Mouse (Mus musculus) hindbrain, embryonic 13.5 days (tissue): ENCODE data around the gene Lsm3. TPM values are rescaled to one million over a fixed set of nuclear protein-coding genes. Genes with fewer than 3 reads are reported as not detected.
"Not testable (repeated sequence)": the region's sequence is repeated elsewhere in the genome, so short reads cannot be mapped to it uniquely, and the experiment has no call there.

Experiments
- ATAC-seq: fragments of 200-750 bp; cut with Nextera tagmentation; 2 replicates; pipeline ENCODE4 v1.8.0; 2017; ENCODE audit warnings: moderate TSS enrichment; ENCODE audit not compliant: low FRiP score
- H3K27ac ChIP-seq: fragments of 300-500 bp; sonication (generic); 2 replicates; pipeline ENCODE4 v1.5.1; 2015; ENCODE audit warnings: inconsistent platforms, mild to moderate bottlenecking, moderate library complexity
- H3K27me3 ChIP-seq: fragments of 300-500 bp; sonication (generic); 2 replicates; pipeline ENCODE4 v1.6.1; 2015; ENCODE audit warnings: mild to moderate bottlenecking, inconsistent platforms
- H3K36me3 ChIP-seq: fragments of 300-500 bp; sonication (generic); 2 replicates; pipeline ENCODE4 v1.6.1; 2015; ENCODE audit warnings: mild to moderate bottlenecking, inconsistent platforms
- H3K4me1 ChIP-seq: fragments of 300-500 bp; sonication (generic); replicated peaks from 2 replicates; pipeline ENCODE4 v1.6.1; 2015; ENCODE audit warnings: inconsistent platforms
- H3K4me2 ChIP-seq: fragments of 300-500 bp; sonication (generic); 2 replicates; pipeline ENCODE4 v1.6.1; 2015; ENCODE audit warnings: inconsistent platforms, mild to moderate bottlenecking, moderate library complexity
- H3K4me3 ChIP-seq: fragments of 300-500 bp; sonication (generic); 2 replicates; pipeline ENCODE4 v1.5.1; 2015; ENCODE audit warnings: mild to moderate bottlenecking, inconsistent platforms
- H3K9ac ChIP-seq: fragments of 300-500 bp; sonication (generic); 2 replicates; pipeline ENCODE4 v1.6.1; 2015; ENCODE audit warnings: mild to moderate bottlenecking, inconsistent platforms
- H3K9me3 ChIP-seq: fragments of 300-500 bp; sonication (generic); 2 replicates; pipeline ENCODE4 v1.6.1; 2016; ENCODE audit warnings: inconsistent platforms
- WGBS: fragments of 180-500 bp; shearing (Covaris S2); methylation state at CpG from one replicate; pipeline ENCODE4 v1.1.7; 2015; 5-methylcytosine and 5-hydroxymethylcytosine counted together
- polyA plus RNA-seq: library from polyadenylated mRNA; unstranded; fragments of >200 nt; fragmentation: Nextera tagmentation; extraction: Ambion mirVana; gene quantifications from 2 replicates; pipeline ENCODE4 v1.2.1, GENCODE M21; 2015

Lsm3 gene
- 162 and 169 TPM in 2 replicates for polyA plus RNA-seq

DNA sequence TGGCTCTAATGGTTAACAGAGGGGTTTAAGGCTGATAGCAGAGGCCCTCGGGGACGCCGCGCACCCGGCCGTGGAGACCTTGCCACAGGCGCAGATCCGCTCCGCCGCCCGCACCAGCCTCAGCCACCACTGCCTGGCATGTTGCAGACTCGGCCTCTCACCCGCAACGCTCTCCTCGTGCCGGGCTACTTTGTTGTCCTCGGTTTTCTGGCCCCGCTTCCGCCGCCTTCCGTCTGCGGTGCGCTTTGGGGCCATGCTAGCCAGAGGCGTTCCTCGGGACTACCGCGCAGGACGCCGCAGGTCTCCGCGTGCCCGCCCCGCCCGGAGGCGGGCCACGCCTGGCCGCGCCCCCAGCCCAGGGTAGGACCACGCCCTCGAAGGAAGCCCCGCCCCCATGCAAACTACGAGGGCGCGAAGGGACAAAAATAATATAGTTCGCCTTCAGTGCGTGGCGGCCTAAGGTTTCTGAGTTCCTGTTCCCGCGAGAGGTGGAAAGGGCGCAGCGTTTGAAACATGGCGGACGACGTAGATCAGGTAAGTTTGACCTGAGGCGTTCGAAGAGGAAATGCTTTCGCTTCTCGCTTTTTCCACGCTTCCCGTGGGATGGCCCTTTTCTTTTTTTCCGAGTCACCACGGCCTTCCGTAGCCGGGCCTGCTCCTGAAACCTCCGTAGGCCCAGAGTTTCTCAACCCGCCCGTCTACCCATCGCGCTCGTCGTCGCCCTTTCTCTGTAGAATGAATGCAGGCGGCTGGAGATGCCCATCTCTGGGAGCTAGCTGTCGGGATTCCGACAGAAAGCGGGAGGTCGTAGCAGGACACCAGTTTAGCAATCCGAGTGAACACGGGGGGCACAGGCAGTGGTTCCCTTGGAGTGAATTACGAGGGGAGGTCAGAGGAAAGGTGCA is at the start of gene Lsm3, which contains the start of gene Xpc:
Gene Lsm3 (plus strand): TSS at position 384 of the 905 bp plus-strand sequence.
Gene Xpc (minus strand): TSS at position 344 of the 905 bp plus-strand sequence.
- peak; percentile 97 for ATAC-seq
- peak within 1 kb of the TSS; percentile 82 for H3K27ac ChIP-seq
- WGBS: under 1% methylated on average over 80 of the region's 80 CpGs

DNA sequence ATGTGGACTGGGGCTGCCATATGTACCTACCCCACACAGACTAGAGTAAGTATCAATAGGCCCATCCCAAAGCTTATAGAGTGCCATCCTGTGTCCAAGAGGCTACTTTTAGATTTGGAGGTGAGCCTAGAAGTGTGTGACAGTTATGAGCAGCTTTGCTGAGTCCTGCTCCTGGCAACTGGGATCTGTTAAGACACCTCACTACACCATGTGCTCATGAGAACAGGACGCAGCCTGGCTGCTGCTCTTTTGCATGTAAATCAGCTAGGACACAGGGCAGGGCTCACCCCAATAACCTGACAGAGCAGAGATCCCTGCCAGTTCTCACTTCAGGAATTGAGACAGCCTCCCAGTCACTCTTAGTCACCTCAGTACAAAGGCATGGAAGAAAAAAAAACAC is 48.6 kb upstream of the Lsm3 start:
- Histone ChIP-seq H3K4me3 (no peak overlapping the region), H3K36me3 (peaks cover 53% of the 10 kb centered on the region), H3K4me2 (no peak overlapping the region), H3K9me3 (no peaks in the 10 kb centered on the region), H3K9ac (no peak overlapping the region), H3K27ac (no peak overlapping the region), H3K4me1 (peaks cover 6% of the 10 kb centered on the region), H3K27me3 (no peaks in the 10 kb centered on the region)
- ATAC-seq: no peak
- 78% methylated on average over 1 of the region's 1 CpGs for WGBS

More for the DNA sequence above, at the start of gene Lsm3, which contains the start of gene Xpc:
- peak within 1 kb of the TSS; percentile 89 for H3K9ac ChIP-seq
- H3K9me3 ChIP-seq: no peaks in the 10 kb centered on the region
- H3K4me2 ChIP-seq: peak within 1 kb of the TSS; percentile 74
- peak within 1 kb of the TSS; percentile 80 for H3K4me3 ChIP-seq
- peaks cover 30% of the 10 kb centered on the region for H3K4me1 ChIP-seq
- H3K27me3 ChIP-seq: no peaks in the 10 kb centered on the region
- H3K36me3 ChIP-seq: peaks cover 30% of the 10 kb centered on the region

DNA sequence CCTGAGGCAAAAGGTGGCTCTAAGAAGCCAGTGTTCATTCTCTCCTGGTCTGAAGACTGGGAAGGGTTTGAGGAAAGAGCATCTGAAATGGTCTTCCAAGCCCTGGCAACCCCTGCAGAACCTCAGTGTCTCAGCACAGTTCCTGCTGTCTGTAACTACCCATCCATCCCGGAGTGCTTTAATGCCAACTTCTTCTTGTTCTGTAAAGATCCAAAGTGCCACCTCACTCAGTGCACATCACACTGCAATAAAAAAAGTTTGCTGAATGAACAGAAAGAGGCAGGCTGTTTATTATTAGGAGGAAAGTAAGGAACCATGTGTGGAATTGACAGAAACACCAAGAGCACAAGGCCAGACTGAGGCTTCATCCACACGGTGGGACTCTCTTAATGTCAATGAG is 45.0 kb upstream of the Lsm3 start:
- WGBS: 86% methylated on average over 2 of the region's 2 CpGs
- Histone ChIP-seq H3K4me1 (peaks cover 30% of the 10 kb centered on the region), H3K9ac (no peak overlapping the region), H3K9me3 (no peaks in the 10 kb centered on the region), H3K36me3 (peaks cover 25% of the 10 kb centered on the region), H3K4me3 (no peak overlapping the region), H3K27me3 (no peaks in the 10 kb centered on the region), H3K4me2 (no peak overlapping the region), H3K27ac (no peak overlapping the region)
- ATAC-seq: no peak

DNA sequence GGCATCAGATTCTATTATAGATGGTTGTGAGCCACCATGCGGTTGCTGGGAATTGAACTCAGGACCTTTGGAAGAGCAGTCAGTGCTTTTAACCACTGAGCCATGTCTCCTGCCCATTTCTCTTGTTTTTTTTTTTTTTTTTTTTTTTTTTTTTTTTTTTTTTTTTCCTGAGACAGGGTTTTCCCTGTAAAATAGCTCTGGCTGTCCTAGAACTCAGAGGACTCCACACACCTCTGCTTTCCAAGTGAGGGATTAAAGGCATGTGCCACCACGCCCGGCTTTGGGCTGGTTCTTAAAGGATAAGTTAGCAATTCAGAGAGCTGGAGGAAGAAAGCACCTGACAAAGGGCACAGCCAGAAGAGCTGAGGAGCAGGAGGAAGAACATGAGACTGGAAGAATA is 44.3 kb upstream of the Lsm3 start:
- H3K9ac ChIP-seq, H3K27ac ChIP-seq, H3K9me3 ChIP-seq, H3K4me3 ChIP-seq, H3K27me3 ChIP-seq, ATAC-seq, H3K4me2 ChIP-seq: not testable (repeated sequence)
- H3K36me3 ChIP-seq: peaks cover 19% of the 10 kb centered on the region
- H3K4me1 ChIP-seq: peaks cover 35% of the 10 kb centered on the region
- WGBS: 94% methylated on average over 3 of the region's 3 CpGs

DNA sequence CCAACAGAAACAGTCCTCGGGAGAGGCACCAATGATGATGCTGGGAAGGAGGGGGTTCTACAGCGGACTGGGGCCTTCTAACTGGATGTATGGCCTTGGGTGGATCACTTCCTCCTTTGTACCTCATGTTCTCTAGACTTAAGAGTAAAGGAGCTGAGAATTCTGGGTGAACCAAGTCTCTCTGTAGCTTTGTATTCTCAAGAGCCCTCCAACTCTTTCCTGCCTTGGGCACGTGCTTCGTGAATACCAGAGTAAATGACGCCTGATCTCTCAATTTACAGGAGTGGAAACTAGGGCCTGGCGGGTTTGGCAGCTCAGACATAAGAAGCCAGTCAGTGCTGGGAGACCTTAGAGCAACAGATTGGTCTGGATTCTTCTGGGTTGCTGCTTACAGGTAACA is 43.4 kb upstream of the Lsm3 start:
- peaks cover 18% of the 10 kb centered on the region for H3K36me3 ChIP-seq
- peak overlapping the region; percentile 73 for H3K4me2 ChIP-seq
- H3K27ac ChIP-seq: 0 out of 2 replicates have a peak overlapping the region, but pooled peaks have one; percentile 83
- ATAC-seq: no peak
- H3K4me3 ChIP-seq: peak overlapping the region; percentile 81
- peaks cover 36% of the 10 kb centered on the region for H3K4me1 ChIP-seq
- 31% methylated on average over 6 of the region's 6 CpGs for WGBS
- peak overlapping the region; percentile 83 for H3K9ac ChIP-seq
- H3K27me3 ChIP-seq: no peaks in the 10 kb centered on the region
- no peaks in the 10 kb centered on the region for H3K9me3 ChIP-seq

DNA sequence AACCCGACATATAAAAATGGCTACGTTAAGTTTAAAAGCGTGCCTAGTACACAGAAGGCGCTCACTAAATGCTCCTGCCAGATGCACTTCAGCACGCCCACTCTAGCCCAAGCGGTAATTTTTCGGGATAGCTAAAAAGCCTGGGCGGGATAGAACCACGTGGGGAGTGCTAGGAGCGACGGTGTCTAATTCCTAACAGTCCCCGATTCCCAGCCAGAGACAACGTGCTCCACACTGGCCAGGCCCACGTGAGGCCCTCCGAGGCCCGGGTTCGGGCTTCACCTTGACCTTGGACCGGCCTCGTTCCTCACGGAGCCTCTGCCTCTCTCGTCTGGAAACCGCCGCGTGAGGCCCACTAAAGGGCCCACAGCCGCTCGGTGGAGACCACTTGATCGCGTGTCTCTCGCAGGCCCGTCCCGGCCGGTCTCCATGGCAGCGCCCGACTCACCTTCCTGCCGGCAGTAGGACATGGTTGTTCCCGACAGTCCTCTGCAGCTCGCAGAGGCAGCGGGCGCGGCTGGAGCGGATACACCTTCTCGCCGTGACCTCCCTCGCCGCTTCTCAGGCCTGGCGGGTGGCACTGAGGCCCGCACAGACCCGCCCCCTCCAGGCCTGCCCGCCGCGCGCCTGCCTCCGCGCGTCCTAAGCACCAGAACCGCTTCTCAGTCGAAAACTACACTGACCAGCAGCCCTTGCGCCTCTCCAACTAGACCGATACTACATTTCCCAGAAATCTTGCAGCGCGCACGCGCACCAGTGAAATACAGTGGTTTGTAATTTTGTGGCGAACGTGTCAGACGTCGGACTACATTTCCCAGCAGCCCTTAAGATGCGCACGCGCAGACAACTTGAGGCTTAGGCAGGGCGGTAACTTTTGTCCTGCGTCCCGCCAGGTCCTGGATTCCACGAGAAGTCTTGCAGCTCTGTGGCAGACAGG is 42.6 kb upstream of the Lsm3 start, which contains the start of the genes Chchd4 and Tmem43:
Gene Chchd4 (minus strand): TSS at position 679 of the 937 bp plus-strand sequence.
Gene Tmem43 (plus strand): TSS at position 836 of the 937 bp plus-strand sequence.
- H3K9me3 ChIP-seq: no peaks in the 10 kb centered on the region
- peaks cover 36% of the 10 kb centered on the region for H3K4me1 ChIP-seq
- peak within 1 kb of the TSS; percentile 85 for H3K4me2 ChIP-seq
- peak within 1 kb of the TSS; percentile 83 for H3K27ac ChIP-seq
- under 1% methylated on average over 74 of the region's 74 CpGs for WGBS
- peak within 1 kb of the TSS; percentile 81 for H3K4me3 ChIP-seq
- H3K9ac ChIP-seq: peak within 1 kb of the TSS; percentile 83
- ATAC-seq: peak; percentile 96
- H3K36me3 ChIP-seq: peaks cover 19% of the 10 kb centered on the region
- H3K27me3 ChIP-seq: no peaks in the 10 kb centered on the region

DNA sequence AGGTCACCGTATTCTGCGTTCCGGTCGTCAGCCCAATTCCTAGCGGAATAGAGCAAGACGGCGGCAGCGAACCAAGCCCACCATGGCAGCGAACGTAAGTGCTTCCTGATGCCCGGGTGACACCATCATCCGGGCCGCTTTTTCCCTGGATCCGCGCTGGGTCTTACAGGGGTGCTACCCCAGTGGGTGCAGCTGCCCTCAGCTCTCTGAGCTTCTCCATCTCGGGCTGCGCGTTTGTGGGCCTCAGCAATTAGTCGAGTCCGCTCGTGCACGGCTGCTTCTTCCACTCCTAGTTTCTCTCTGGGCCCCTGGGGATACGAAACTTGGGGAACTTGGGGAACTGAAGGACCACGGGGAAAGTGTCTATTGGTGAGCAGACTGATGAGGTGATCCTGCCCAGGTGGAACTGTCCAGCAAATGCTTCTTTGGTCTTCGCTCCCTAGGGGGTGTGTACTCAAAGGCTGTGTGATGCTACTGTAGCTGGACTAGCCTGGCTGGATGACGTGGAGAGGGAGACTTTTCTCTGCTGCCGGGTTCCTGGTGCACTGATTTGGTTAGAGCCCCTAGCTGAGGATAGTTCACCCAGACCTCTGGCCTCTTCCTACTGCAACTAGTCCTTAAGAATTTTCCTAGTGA is 41.8 kb upstream of the Lsm3 start:
- Histone ChIP-seq H3K4me1 (peaks cover 36% of the 10 kb centered on the region), H3K36me3 (peaks cover 27% of the 10 kb centered on the region), H3K9ac (peak overlapping the region; percentile 83), H3K27me3 (no peaks in the 10 kb centered on the region), H3K9me3 (no peaks in the 10 kb centered on the region), H3K4me3 (peak overlapping the region; percentile 81), H3K27ac (peak overlapping the region; percentile 69), H3K4me2 (peak overlapping the region; percentile 85)
- ATAC-seq: peak; percentile 56
- under 1% methylated on average over 27 of the region's 27 CpGs for WGBS

DNA sequence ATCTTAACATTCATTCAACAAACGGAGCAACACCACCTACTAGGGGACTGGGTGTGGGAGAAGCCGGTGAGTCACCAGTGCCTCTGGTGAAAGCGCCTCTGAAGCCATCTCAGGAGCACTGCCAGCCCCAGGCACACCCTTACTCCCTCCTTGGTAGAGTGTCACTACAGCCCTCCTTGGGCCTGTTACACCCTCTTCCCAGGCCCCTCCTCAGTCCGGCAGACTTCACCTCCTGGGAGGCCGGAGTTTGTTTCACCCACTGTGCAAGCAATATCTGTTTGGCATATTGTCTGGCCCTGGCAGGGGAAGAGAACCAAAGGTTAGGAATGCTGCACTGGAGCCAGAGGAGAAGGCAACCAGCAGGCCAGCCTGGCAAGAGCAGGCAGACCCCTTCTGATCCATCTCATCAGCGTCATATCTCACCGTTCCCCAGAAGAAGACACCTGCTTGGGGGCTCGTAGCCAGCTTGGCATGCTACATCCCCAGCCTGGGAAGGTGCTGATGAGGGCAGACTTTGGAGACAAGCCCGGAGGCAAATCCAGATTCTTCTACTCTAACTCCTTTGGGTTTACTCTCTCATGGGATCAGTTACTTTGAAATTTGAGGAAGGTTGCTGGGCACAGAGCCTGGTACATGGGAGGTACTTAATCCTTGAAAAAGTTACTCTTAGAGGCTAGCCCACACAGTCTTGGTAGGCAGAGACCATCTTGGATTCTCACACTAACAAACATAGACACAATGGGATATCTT is 41.1 kb upstream of the Lsm3 start:
- WGBS: 54% methylated on average over 9 of the region's 9 CpGs
- Histone ChIP-seq H3K36me3 (peaks cover 34% of the 10 kb centered on the region), H3K9me3 (no peaks in the 10 kb centered on the region), H3K9ac (peak overlapping the region; percentile 83), H3K27ac (no peak overlapping the region), H3K27me3 (no peaks in the 10 kb centered on the region), H3K4me1 (peaks cover 36% of the 10 kb centered on the region), H3K4me2 (peak overlapping the region; percentile 85), H3K4me3 (peak overlapping the region; percentile 81)
- ATAC-seq: no peak

DNA sequence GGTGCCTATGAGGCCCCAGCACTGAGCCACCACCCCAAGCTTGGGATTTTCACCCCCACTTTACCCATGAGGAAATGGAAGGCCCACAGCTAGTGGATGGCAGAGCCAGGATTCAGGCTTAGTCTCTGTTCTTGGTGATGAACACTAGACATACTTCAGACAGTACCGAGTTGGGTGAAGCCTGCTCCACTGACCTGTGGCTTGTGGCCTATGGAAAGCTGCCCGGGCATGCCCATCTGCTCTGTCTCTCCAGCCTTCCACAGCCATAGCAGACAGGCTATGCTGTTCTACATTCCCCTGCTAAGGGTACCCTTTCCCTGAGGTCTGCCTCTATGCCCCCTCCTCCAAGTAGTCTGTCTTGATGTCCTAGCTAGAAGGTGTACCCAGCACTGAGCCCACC is 39.2 kb upstream of the Lsm3 start:
- ATAC-seq: no peak
- Histone ChIP-seq H3K27ac (no peak overlapping the region), H3K27me3 (no peaks in the 10 kb centered on the region), H3K9me3 (no peaks in the 10 kb centered on the region), H3K36me3 (peaks cover 53% of the 10 kb centered on the region), H3K4me3 (no peak overlapping the region), H3K9ac (peak overlapping the region; percentile 43; the same call in 1 of the 2 replicates), H3K4me1 (peaks cover 35% of the 10 kb centered on the region), H3K4me2 (no peak overlapping the region)
- WGBS: 92% methylated on average over 2 of the region's 2 CpGs

DNA sequence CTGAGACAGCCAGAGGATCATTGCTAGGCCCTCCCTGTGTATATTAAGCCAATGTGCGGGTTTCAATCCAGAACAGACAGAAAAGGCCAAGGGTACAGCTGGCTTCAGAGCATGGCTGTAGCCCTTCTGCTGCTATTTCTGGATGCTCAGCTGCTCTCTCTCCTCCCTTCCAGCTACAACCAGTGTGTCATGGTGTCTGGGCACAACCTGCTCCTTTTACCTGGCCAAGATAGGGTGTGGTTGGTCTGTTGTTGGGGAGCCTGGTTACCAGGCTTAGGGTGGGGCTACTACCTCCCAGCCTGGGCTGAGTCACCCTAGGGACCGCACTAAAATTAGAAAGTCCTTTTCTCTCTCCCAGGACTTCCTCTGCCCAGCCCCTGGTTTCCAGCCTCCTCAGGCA is 32.4 kb upstream of the Lsm3 start:
- Histone ChIP-seq H3K36me3 (peaks cover 100% of the 10 kb centered on the region), H3K9me3 (no peaks in the 10 kb centered on the region), H3K27ac (no peak overlapping the region), H3K9ac (no peak overlapping the region), H3K4me3 (no peak overlapping the region), H3K4me1 (no peaks in the 10 kb centered on the region), H3K27me3 (no peaks in the 10 kb centered on the region), H3K4me2 (no peak overlapping the region)
- ATAC-seq: no peak
- WGBS: 89% methylated on average over 2 of the region's 2 CpGs
